Mouse (Mus musculus) bone marrow macrophage, adult 2 months (primary cell): Measurements from ENCODE around the gene Gm20431.

Experiments used
- CTCF ChIP-seq: IDR thresholded peaks from 2 replicates; pipeline ENCODE4 v1.5.1; 2012; ENCODE audit warnings: low read depth, mild to moderate bottlenecking, low read length, moderate library complexity
- POLR2A ChIP-seq: IDR thresholded peaks from 2 replicates; pipeline ENCODE4 v1.6.1; 2012; ENCODE audit warnings: mild to moderate bottlenecking, low read depth, low read length, borderline replicate concordance

DNA sequence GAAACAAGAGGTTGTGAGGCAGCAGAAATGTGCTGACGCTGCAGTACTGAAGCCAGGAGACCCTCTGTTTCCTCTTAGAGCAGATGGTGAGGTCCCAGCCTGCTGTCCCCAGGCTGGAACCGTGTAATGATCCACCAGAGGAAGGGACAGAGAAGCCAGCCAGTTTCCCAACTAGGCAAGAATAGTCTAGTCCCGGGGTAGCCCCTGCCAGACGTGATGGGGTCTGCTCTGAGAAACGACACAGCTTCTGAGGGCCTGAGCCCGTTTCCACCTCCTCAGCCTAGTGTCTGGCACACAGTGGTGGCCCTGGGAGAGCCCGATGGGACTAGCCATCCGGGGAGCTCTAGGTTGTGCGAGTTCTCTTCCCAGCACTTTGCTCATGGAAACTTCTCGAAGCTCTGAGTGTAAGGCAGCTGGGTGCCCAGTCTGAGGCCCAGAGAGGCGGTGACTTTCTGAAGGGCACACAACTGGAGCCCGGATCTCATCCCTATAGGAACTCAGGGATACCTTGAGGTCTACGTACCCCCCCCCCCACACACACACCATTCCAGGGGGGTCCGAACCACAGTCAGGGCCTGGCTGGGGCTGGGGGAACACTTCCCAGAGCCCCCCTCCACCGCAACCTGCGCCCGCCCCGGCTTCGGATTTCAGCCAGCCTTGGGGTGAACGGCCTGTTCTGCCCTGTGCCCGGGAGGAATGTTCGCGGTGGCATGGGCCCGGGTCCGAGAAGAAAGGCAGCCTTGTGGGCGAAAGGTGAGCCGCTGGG lies 64.4 kb downstream of the Gm20431 start:
- TF ChIP-seq CTCF (no peak), POLR2A (no peak)
